Mouse (Mus musculus): Measurements from ENCODE around the gene Serbp1.

GRCm38 (mm10) chr6:67267408-67268244 lies 29.6 kb downstream of the Serbp1 start:
- TF ChIP-seq CTCF (IDR thresholded peaks at IDR 0.05; ENCODE audit: low read depth): no peak
- TF ChIP-seq EP300 (optimal IDR thresholded peaks at IDR 0.05): no peak
